Mouse (Mus musculus) megakaryocyte, embryonic 14.5 days (primary cell): Measurements from ENCODE around the gene Ghr.

Source experiments
- FLI1 ChIP-seq: IDR thresholded peaks from 2 replicates; pipeline ENCODE4 v1.6.1; 2012; ENCODE audit warnings: low read length, inconsistent platforms, mixed read lengths
- GATA1 ChIP-seq: IDR thresholded peaks from 3 replicates; pipeline ENCODE4 v1.6.1; 2012; ENCODE audit warnings: mixed read lengths, low read length, inconsistent platforms, borderline replicate concordance

GRCm38 (mm10) chr15:3581861-3582806, 1.2 kb downstream of the Ghr start:
- TF ChIP-seq GATA1 (no peak), FLI1 (no peak)
